13 mouse cellular contexts compared by ENCODE assay signal in the genomic region with DNA sequence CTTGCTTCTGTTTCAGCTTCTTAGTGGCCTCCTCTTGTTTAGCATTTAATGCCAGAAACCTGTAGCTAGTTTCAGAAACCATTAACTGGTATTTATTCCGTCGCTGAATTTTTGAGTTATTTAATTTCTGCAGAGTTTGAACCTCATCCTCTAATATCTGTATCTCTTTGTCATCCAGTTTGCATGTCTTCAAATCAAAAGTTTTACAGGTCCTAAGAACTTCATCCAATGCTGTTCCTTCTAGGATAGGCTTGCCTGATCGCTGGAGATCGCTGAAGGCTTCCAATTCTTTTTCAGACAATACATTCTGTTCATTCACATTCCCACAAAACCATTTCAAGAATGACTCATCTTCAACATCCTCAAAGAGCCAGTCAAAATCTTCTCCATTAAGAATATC. TPM values are rescaled to one million over a fixed set of nuclear protein-coding genes. Genes with fewer than 3 reads are reported as not detected.
DNase-seq lines count a peak whose midpoint lies in the region; ATAC-seq lines count a peak whose summit lies in the region.
"Had no signal": no experiment of that assay in that cellular context is flagged by ENCODE, and none has a peak within 500 bp of the region (broad histone marks: within the 10 kb centered on the region; RNA-seq: fewer than 3 reads in every experiment).

No protein-coding gene starts in this region.

- no peak overlapping the region for H3K27ac ChIP-seq in heart, embryonic 14.5 days (replicated peaks in 1 of 2; ENCODE audit: control insufficient read depth in 1 of 2, insufficient read depth in 1 of 2, low read depth in 2 of 2, low read length in 2 of 2)
- no peak overlapping the region for H3K27ac ChIP-seq in midbrain, embryonic 10.5 days (replicated peaks)
- H3K27ac ChIP-seq in midbrain, embryonic 15.5 days = no peak overlapping the region
- H3K27ac ChIP-seq in limb, embryonic 10.5 days = no peak overlapping the region
- no peak overlapping the region for H3K27ac ChIP-seq in stomach, embryonic 15.5 days

- DNase-seq in heart, adult 9 months (ENCODE audit: low spot score in 2 of 2) = no peak
- no peak for DNase-seq in midbrain, embryonic 10.5 days (ENCODE audit: low spot score)
- DNase-seq in limb, embryonic 10.5 days (ENCODE audit: low spot score) = no peak
- DNase-seq in frontal cortex, postnatal 36 days (ENCODE audit: low spot score in 2 of 2) = no peak
- DNase-seq in urinary bladder, postnatal 4 days (ENCODE audit: low spot score in 2 of 2) = no peak
- DNase-seq: adrenal gland, adult 8-10 months; cerebellum, adult 9-11 months; kidney, adult 8-10 months; thymus, adult 18-20 months had no signal

- peaks cover 0 to 12% of the 10 kb centered on the region in 2 experiments; a peak in 3 of 4 replicates for H3K4me1 ChIP-seq in heart, embryonic 14.5 days (ENCODE audit: control insufficient read depth in 2 of 2, insufficient read depth in 2 of 2, low read length in 2 of 2)
- H3K4me1 ChIP-seq in midbrain, embryonic 10.5 days = peaks cover 44% of the 10 kb centered on the region
- peaks cover 27% of the 10 kb centered on the region for H3K4me1 ChIP-seq in midbrain, embryonic 15.5 days
- peaks cover 22% of the 10 kb centered on the region for H3K4me1 ChIP-seq in limb, embryonic 10.5 days
- peaks cover 7% of the 10 kb centered on the region for H3K4me1 ChIP-seq in stomach, embryonic 15.5 days

- peak overlapping the region; percentile 5; the same call in 1 of the 2 replicates for H3K4me2 ChIP-seq in heart, embryonic 14.5 days (ENCODE audit: low read length)
- no peak overlapping the region for H3K4me2 ChIP-seq in midbrain, embryonic 15.5 days
- peak overlapping the region; percentile 30; the same call in 1 of the 2 replicates for H3K4me2 ChIP-seq in stomach, embryonic 15.5 days

- H3K9ac ChIP-seq in heart, embryonic 14.5 days (ENCODE audit: low read length) = peak overlapping the region; percentile 18; the same call in 1 of the 2 replicates
- no peak overlapping the region for H3K9ac ChIP-seq in midbrain, embryonic 15.5 days
- no peak overlapping the region for H3K9ac ChIP-seq in stomach, embryonic 15.5 days

- H3K36me3 ChIP-seq in heart, embryonic 14.5 days (ENCODE audit: control insufficient read depth, insufficient read depth, low read length) = peaks cover 17% of the 10 kb centered on the region
- peaks cover 28% of the 10 kb centered on the region for H3K36me3 ChIP-seq in midbrain, embryonic 10.5 days
- no peaks in the 10 kb centered on the region for H3K36me3 ChIP-seq in midbrain, embryonic 15.5 days (replicated peaks)
- H3K36me3 ChIP-seq in limb, embryonic 10.5 days = peaks cover 29% of the 10 kb centered on the region
- 0 out of 2 replicates have a peak, but pooled peaks cover 4% of the 10 kb centered on the region for H3K36me3 ChIP-seq in stomach, embryonic 15.5 days

- 78% methylated on average over 4 of the region's 4 CpGs for WGBS in heart, embryonic 14.5 days
- 80% methylated on average over 4 of the region's 4 CpGs for WGBS in midbrain, embryonic 10.5 days
- WGBS in midbrain, embryonic 15.5 days = 77% methylated on average over 4 of the region's 4 CpGs
- WGBS in limb, embryonic 10.5 days = 89% methylated on average over 4 of the region's 4 CpGs
- WGBS in stomach, embryonic 15.5 days = 83% methylated on average over 4 of the region's 4 CpGs

- no peak overlapping the region for H3K4me3 ChIP-seq in heart, embryonic 14.5 days (ENCODE audit: control insufficient read depth in 1 of 2, insufficient read depth in 1 of 2, low read depth in 1 of 2, low read length in 2 of 2)
- peak overlapping the region; percentile 82 for H3K4me3 ChIP-seq in midbrain, embryonic 10.5 days
- no peak overlapping the region for H3K4me3 ChIP-seq in midbrain, embryonic 15.5 days
- peak overlapping the region; percentile 77 for H3K4me3 ChIP-seq in limb, embryonic 10.5 days
- H3K4me3 ChIP-seq in stomach, embryonic 15.5 days (replicated peaks) = no peak overlapping the region

- H3K9me3 ChIP-seq in heart, embryonic 14.5 days (ENCODE audit: control insufficient read depth, low read length) = no peaks in the 10 kb centered on the region
- H3K9me3 ChIP-seq in midbrain, embryonic 10.5 days (replicated peaks) = no peaks in the 10 kb centered on the region
- H3K9me3 ChIP-seq in midbrain, embryonic 15.5 days = no peaks in the 10 kb centered on the region
- H3K9me3 ChIP-seq in limb, embryonic 10.5 days (replicated peaks) = no peaks in the 10 kb centered on the region
- no peaks in the 10 kb centered on the region for H3K9me3 ChIP-seq in stomach, embryonic 15.5 days

- ATAC-seq in heart, embryonic 14.5 days (ENCODE audit: insufficient number of reproducible peaks, insufficient read depth, low FRiP score, low read depth) = no peak
- ATAC-seq in midbrain, embryonic 15.5 days (replicated peaks) = no peak
- ATAC-seq in stomach, embryonic 15.5 days (ENCODE audit: insufficient read depth, low FRiP score, low read depth) = no peak

- no peaks in the 10 kb centered on the region for H3K27me3 ChIP-seq in heart, embryonic 14.5 days (ENCODE audit: control insufficient read depth, insufficient read depth, low read length)
- H3K27me3 ChIP-seq in midbrain, embryonic 10.5 days (ENCODE audit: low read depth, poor library complexity, severe bottlenecking) = no peaks in the 10 kb centered on the region
- no peaks in the 10 kb centered on the region for H3K27me3 ChIP-seq in midbrain, embryonic 15.5 days (replicated peaks)
- H3K27me3 ChIP-seq in limb, embryonic 10.5 days (ENCODE audit: low read depth, poor library complexity, severe bottlenecking) = no peaks in the 10 kb centered on the region
- H3K27me3 ChIP-seq in stomach, embryonic 15.5 days (replicated peaks) = no peaks in the 10 kb centered on the region

RNA-seq across cellular contexts. Expression of gene Poln, which starts 1.4 kb away (rescaled TPM):
- polyA plus RNA-seq in heart, embryonic 14.5 days (2014; fragmentation: Nextera tagmentation; extraction: Ambion mirVana) = 0.47 and 1.0 TPM in 2 replicates
- 0.66 and 1.2 TPM in 2 replicates for polyA plus RNA-seq in midbrain, embryonic 10.5 days (2016; fragmentation: Nextera tagmentation; extraction: Ambion mirVana)
- 0.27 and 0.52 TPM in 2 replicates for polyA plus RNA-seq in midbrain, embryonic 15.5 days (2015; fragmentation: Nextera tagmentation; extraction: Ambion mirVana)
- polyA plus RNA-seq in limb, embryonic 10.5 days (2016; fragmentation: Nextera tagmentation; extraction: Ambion mirVana) = 0.59 and 0.63 TPM in 2 replicates
- polyA plus RNA-seq in stomach, embryonic 15.5 days (2015; fragmentation: Nextera tagmentation; extraction: Ambion mirVana) = 0.81 and 0.92 TPM in 2 replicates
- polyA plus RNA-seq: liver, adult 2 months had no signal

RNA-seq across cellular contexts. Expression of gene Haus3, which starts 1.5 kb away (rescaled TPM):
- polyA plus RNA-seq in heart, embryonic 14.5 days (2014; fragmentation: Nextera tagmentation; extraction: Ambion mirVana) = 18.4 and 20.0 TPM in 2 replicates
- 46.5 and 52.2 TPM in 2 replicates for polyA plus RNA-seq in midbrain, embryonic 10.5 days (2016; fragmentation: Nextera tagmentation; extraction: Ambion mirVana)
- 11.7 and 11.9 TPM in 2 replicates for polyA plus RNA-seq in midbrain, embryonic 15.5 days (2015; fragmentation: Nextera tagmentation; extraction: Ambion mirVana)
- polyA plus RNA-seq in limb, embryonic 10.5 days (2016; fragmentation: Nextera tagmentation; extraction: Ambion mirVana) = 56.7 and 58.0 TPM in 2 replicates
- 33.7 and 35.9 TPM in 2 replicates for polyA plus RNA-seq in stomach, embryonic 15.5 days (2015; fragmentation: Nextera tagmentation; extraction: Ambion mirVana)

RNA-seq across cellular contexts. Expression of gene Mxd4, which starts 19.7 kb away (rescaled TPM):
- 33.2 and 34.2 TPM in 2 replicates for polyA plus RNA-seq in heart, embryonic 14.5 days (2014; fragmentation: Nextera tagmentation; extraction: Ambion mirVana)
- 14.7 and 22.7 TPM in 2 replicates for polyA plus RNA-seq in midbrain, embryonic 10.5 days (2016; fragmentation: Nextera tagmentation; extraction: Ambion mirVana)
- polyA plus RNA-seq in midbrain, embryonic 15.5 days (2015; fragmentation: Nextera tagmentation; extraction: Ambion mirVana) = 35.0 and 38.1 TPM in 2 replicates
- 13.2 and 25.3 TPM in 2 replicates for polyA plus RNA-seq in limb, embryonic 10.5 days (2016; fragmentation: Nextera tagmentation; extraction: Ambion mirVana)
- polyA plus RNA-seq in stomach, embryonic 15.5 days (2015; fragmentation: Nextera tagmentation; extraction: Ambion mirVana) = 28.7 and 34.7 TPM in 2 replicates

Comparison
In these comparisons a context has a peak if more than half of its experiments do, and no peak if none do; other contexts are left out.
1. H3K4me3 ChIP-seq: peak in midbrain, embryonic 10.5 days (single experiment) and limb, embryonic 10.5 days (single experiment); none in heart, embryonic 14.5 days (0 of 2), midbrain, embryonic 15.5 days (single experiment) and stomach, embryonic 15.5 days (single experiment).